Mouse (Mus musculus) lung, adult 2 months (tissue): ENCODE results near the gene Reg4.

Experiments
- CTCF ChIP-seq: fragments of 200-500 bp; IDR thresholded peaks from 2 replicates; pipeline ENCODE4 v1.5.1; 2011; ENCODE audit warnings: mild to moderate bottlenecking, low read length, control low read depth; ENCODE audit not compliant: insufficient read depth
- POLR2A ChIP-seq: fragments of 200-500 bp; IDR thresholded peaks from 2 replicates; pipeline ENCODE4 v1.6.1; 2011; ENCODE audit warnings: low read depth, mild to moderate bottlenecking, control low read depth, low read length, borderline replicate concordance; ENCODE audit errors: extremely low read depth

DNA sequence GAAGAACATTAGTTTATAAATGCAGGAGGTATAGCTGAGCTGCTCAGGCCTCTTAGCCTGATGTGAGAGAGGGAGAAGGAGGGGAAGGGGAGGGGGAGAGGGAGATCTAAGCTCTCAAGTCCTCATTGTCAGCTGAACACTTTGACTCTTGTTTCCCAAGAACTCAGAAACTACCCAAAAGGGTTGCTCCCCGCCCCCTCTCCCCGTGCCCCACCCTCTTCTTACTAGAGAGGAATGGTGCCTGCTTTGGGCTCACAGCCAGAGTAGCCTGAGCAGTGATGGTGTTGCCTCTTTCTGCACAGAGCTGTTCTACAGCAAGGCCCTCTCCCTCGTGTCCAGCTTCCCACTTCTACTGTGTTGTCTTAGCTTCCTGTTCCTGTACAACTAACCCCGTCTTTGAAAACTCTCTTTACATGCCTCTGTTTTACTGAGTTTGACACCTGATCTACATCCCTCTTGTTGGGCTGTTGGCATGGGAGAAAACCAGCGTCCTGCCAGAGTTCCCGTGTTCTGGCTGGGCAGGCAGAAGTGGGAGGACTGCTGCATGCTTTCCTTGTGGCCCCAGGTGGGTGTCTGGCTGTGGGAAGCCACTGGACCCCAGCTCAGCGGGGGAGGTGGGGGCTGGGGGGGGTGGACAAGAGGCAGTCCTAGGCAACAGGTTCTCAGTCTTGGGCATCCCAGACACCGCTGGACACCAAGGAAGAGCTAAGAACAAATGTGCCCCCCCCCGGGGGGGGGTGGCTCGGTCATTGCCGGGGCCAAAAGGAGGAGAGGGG lies 51.9 kb downstream of the Reg4 start:
- no peak for TF ChIP-seq CTCF
- no peak for TF ChIP-seq POLR2A
